Mouse (Mus musculus) bone marrow, adult 2 months (tissue): ENCODE measurements at regions not wholly inside any gene's neighbourhood (a gene's known extent, or its start where the extent isn't known, plus 50 kb on each side); places are given as distances from the start of the nearest gene placed in this dataset.

Experiments
- H3K27ac ChIP-seq: fragments of 200-500 bp; 2 replicates; pipeline ENCODE4 v1.5.1; 2012; ENCODE audit warnings: low read depth, mild to moderate bottlenecking, control low read depth, inconsistent platforms, low read length; ENCODE audit not compliant: control insufficient read depth, poor library complexity, insufficient read depth
- H3K4me1 ChIP-seq: fragments of 200-500 bp; 2 replicates; pipeline ENCODE4 v1.6.1; 2011; ENCODE audit warnings: low read length; ENCODE audit not compliant: control insufficient read depth, insufficient read depth
- H3K4me3 ChIP-seq: fragments of 200-500 bp; replicated peaks from 2 replicates; pipeline ENCODE3; 2011; ENCODE audit warnings: mild to moderate bottlenecking, low read depth, low read length, control low read depth; ENCODE audit not compliant: control insufficient read depth
- CTCF ChIP-seq: fragments of 200-500 bp; IDR thresholded peaks from 2 replicates; pipeline ENCODE4 v1.5.1; 2011; ENCODE audit warnings: low read length, control low read depth; ENCODE audit not compliant: control insufficient read depth, insufficient read depth
- POLR2A ChIP-seq: fragments of 200-500 bp; IDR thresholded peaks from 2 replicates; pipeline ENCODE4 v1.6.1; 2011; ENCODE audit warnings: low read depth, mild to moderate bottlenecking, control low read depth, low read length, borderline replicate concordance; ENCODE audit not compliant: control insufficient read depth
- WGBS: fragments of 180-500 bp; shearing (Covaris S2); methylation state at CpG from one replicate; pipeline ENCODE4 v1.1.7; 2018; 5-methylcytosine and 5-hydroxymethylcytosine counted together

- no peak overlapping the region for H3K4me3 ChIP-seq
- WGBS: 77% methylated on average over 3 of the region's 3 CpGs
- TF ChIP-seq CTCF: no peak
- TF ChIP-seq POLR2A: no peak
- no peak overlapping the region for H3K27ac ChIP-seq
- no peaks in the 10 kb centered on the region; the same call in 1 of the 2 replicates for H3K4me1 ChIP-seq
Observed at GRCm38 (mm10) chr2:117807121-117807520, 304.6 kb upstream of the Thbs1 start.

- Histone ChIP-seq H3K4me3 (no peak overlapping the region), H3K27ac (no peak overlapping the region), H3K4me1 (no peaks in the 10 kb centered on the region; the same call in 1 of the 2 replicates)
- TF ChIP-seq CTCF: no peak
- no peak for TF ChIP-seq POLR2A
- WGBS: 64% methylated on average over 1 of the region's 1 CpGs
Observed at GRCm38 (mm10) chr2:117811506-117811905, 300.2 kb upstream of the Thbs1 start.

- TF ChIP-seq CTCF (no peak), POLR2A (no peak)
- no peak overlapping the region for H3K4me3 ChIP-seq
- no peak overlapping the region for H3K27ac ChIP-seq
- H3K4me1 ChIP-seq: no peaks in the 10 kb centered on the region; the same call in 1 of the 2 replicates
- 45% methylated on average over 2 of the region's 2 CpGs for WGBS
Observed at GRCm38 (mm10) chr2:117811931-117812330, 299.7 kb upstream of the Thbs1 start.

- H3K4me1 ChIP-seq: no peaks in the 10 kb centered on the region
- TF ChIP-seq POLR2A (no peak), CTCF (no peak)
Observed at GRCm38 (mm10) chr2:117819701-117820225, 291.9 kb upstream of the Thbs1 start.

GRCm38 (mm10) chr2:117820708-117821107 lies 291.0 kb upstream of the Thbs1 start:
- H3K4me1 ChIP-seq: no peaks in the 10 kb centered on the region
- H3K4me3 ChIP-seq: no peak overlapping the region
- H3K27ac ChIP-seq: no peak overlapping the region
- TF ChIP-seq CTCF: no peak
- no peak for TF ChIP-seq POLR2A

More at GRCm38 (mm10) chr2:117819701-117820225, 291.9 kb upstream of the Thbs1 start:
- 82% methylated on average over 3 of the region's 3 CpGs for WGBS
- Histone ChIP-seq H3K4me3 (no peak overlapping the region), H3K27ac (no peak overlapping the region)

- no peaks in the 10 kb centered on the region for H3K4me1 ChIP-seq
- TF ChIP-seq POLR2A (no peak), CTCF (no peak)
- WGBS: 53% methylated on average over 8 of the region's 8 CpGs
- no peak overlapping the region for H3K4me3 ChIP-seq
- no peak overlapping the region for H3K27ac ChIP-seq
Observed at GRCm38 (mm10) chr2:117825088-117825487, 286.6 kb upstream of the Thbs1 start.

- Histone ChIP-seq H3K27ac (no peak overlapping the region), H3K4me1 (no peaks in the 10 kb centered on the region), H3K4me3 (no peak overlapping the region)
- no peak for TF ChIP-seq POLR2A
- TF ChIP-seq CTCF: no peak
- WGBS: 72% methylated on average over 3 of the region's 3 CpGs
Observed at GRCm38 (mm10) chr2:117827278-117827677, 284.4 kb upstream of the Thbs1 start.

GRCm38 (mm10) chr2:117838387-117838786 lies 273.3 kb upstream of the Thbs1 start:
- Histone ChIP-seq H3K27ac (no peak overlapping the region), H3K4me1 (no peaks in the 10 kb centered on the region; the same call in 1 of the 2 replicates), H3K4me3 (no peak overlapping the region)
- no peak for TF ChIP-seq POLR2A
- TF ChIP-seq CTCF: no peak
- WGBS: 18% methylated on average over 2 of the region's 2 CpGs

GRCm38 (mm10) chr2:117840406-117840805 lies 271.3 kb upstream of the Thbs1 start:
- TF ChIP-seq POLR2A (no peak), CTCF (no peak)
- no peak overlapping the region for H3K4me3 ChIP-seq
- no peaks in the 10 kb centered on the region; the same call in 1 of the 2 replicates for H3K4me1 ChIP-seq
- 73% methylated on average over 1 of the region's 1 CpGs for WGBS
- H3K27ac ChIP-seq: no peak overlapping the region
